Mouse (Mus musculus) frontal cortex, postnatal 25 days (tissue): ENCODE results near the gene Asprv1.

ENCODE experiments used
- DNase-seq, 2 experiments: peaks; one replicate each; pipeline ENCODE4 v3.0.0; 2022; ENCODE audit warnings: low spot score in 2 of 2

Gene Asprv1

GRCm38 (mm10) chr6:86627946-86628345, at the start of gene Asprv1:
Asprv1 (plus strand) TSS chr6:86628164.
- no peak for DNase-seq

GRCm38 (mm10) chr6:86578396-86578795, 49.6 kb upstream of the Asprv1 start:
- DNase-seq = no peak

GRCm38 (mm10) chr6:86579066-86579784, 48.7 kb upstream of the Asprv1 start:
- DNase-seq = no peak

- no peak for DNase-seq
Measured at GRCm38 (mm10) chr6:86579926-86580325, 48.0 kb upstream of the Asprv1 start.

GRCm38 (mm10) chr6:86583141-86583540, 44.8 kb upstream of the Asprv1 start:
- no peak for DNase-seq

- no peak for DNase-seq
Measured at GRCm38 (mm10) chr6:86583601-86584215, 44.3 kb upstream of the Asprv1 start.

GRCm38 (mm10) chr6:86584296-86585015, 43.5 kb upstream of the Asprv1 start:
- DNase-seq = peak; percentile 58 to 60

- DNase-seq = peak; percentile 68 to 80
Measured at GRCm38 (mm10) chr6:86585070-86585600, 42.8 kb upstream of the Asprv1 start.

- DNase-seq = no peak
Measured at GRCm38 (mm10) chr6:86586070-86586469, 41.9 kb upstream of the Asprv1 start.

GRCm38 (mm10) chr6:86588429-86588828, 39.5 kb upstream of the Asprv1 start:
- no peak for DNase-seq

- no peak for DNase-seq
Measured at GRCm38 (mm10) chr6:86593146-86593897, 34.6 kb upstream of the Asprv1 start.

- DNase-seq = no peak
Measured at GRCm38 (mm10) chr6:86594636-86595035, 33.3 kb upstream of the Asprv1 start.

- DNase-seq = no peak
Measured at GRCm38 (mm10) chr6:86595865-86596440, 32.0 kb upstream of the Asprv1 start.

- no peak for DNase-seq
Measured at GRCm38 (mm10) chr6:86598742-86599193, 29.2 kb upstream of the Asprv1 start.

- DNase-seq = peak; percentile 82 to 89
Measured at GRCm38 (mm10) chr6:86599197-86599596, 28.8 kb upstream of the Asprv1 start.

- no peak for DNase-seq
Measured at GRCm38 (mm10) chr6:86599951-86600414, 28.0 kb upstream of the Asprv1 start.

GRCm38 (mm10) chr6:86605260-86605659, 22.7 kb upstream of the Asprv1 start:
- DNase-seq = no peak

- no peak for DNase-seq
Measured at GRCm38 (mm10) chr6:86606289-86606688, 21.7 kb upstream of the Asprv1 start.

GRCm38 (mm10) chr6:86607471-86607870, 20.5 kb upstream of the Asprv1 start:
- no peak for DNase-seq

- no peak for DNase-seq
Measured at GRCm38 (mm10) chr6:86609235-86609634, 18.7 kb upstream of the Asprv1 start.

GRCm38 (mm10) chr6:86610714-86611113, 17.2 kb upstream of the Asprv1 start:
- no peak for DNase-seq
